Mouse (Mus musculus): ENCODE results near the gene Rpp30.

Rpp30 gene

GRCm38 (mm10) chr19:36128440-36128839 lies 44.9 kb downstream of the Rpp30 start:
- no peak for DNase-seq (ENCODE audit: low spot score in 2 of 2)

- DNase-seq (ENCODE audit: low spot score in 2 of 2) = peak in 1 of 2 experiments; percentile 11
These were observed 45.7 kb downstream of the Rpp30 start for GRCm38 (mm10) chr19:36129213-36129612.

GRCm38 (mm10) chr19:36129643-36130042 lies 46.1 kb downstream of the Rpp30 start:
- peak in 1 of 2 experiments; percentile 2 for DNase-seq (ENCODE audit: low spot score in 2 of 2)

- no peak for DNase-seq (ENCODE audit: low spot score in 2 of 2)
These were observed 46.7 kb downstream of the Rpp30 start for GRCm38 (mm10) chr19:36130181-36130580.

GRCm38 (mm10) chr19:36131990-36132389 lies 48.5 kb downstream of the Rpp30 start:
- no peak for DNase-seq (ENCODE audit: low spot score in 2 of 2)

GRCm38 (mm10) chr19:36133064-36133463 lies 49.5 kb downstream of the Rpp30 start:
- DNase-seq (ENCODE audit: low spot score in 2 of 2) = no peak

GRCm38 (mm10) chr19:36133731-36134130 lies 50.2 kb downstream of the Rpp30 start:
- DNase-seq (ENCODE audit: low spot score in 2 of 2) = no peak

GRCm38 (mm10) chr19:36143571-36143970 lies 60.1 kb downstream of the Rpp30 start:
- DNase-seq (ENCODE audit: low spot score in 2 of 2) = no peak

- DNase-seq (ENCODE audit: low spot score in 2 of 2) = no peak
These were observed 65.1 kb downstream of the Rpp30 start for GRCm38 (mm10) chr19:36148578-36148977.

GRCm38 (mm10) chr19:36150241-36151007 lies 66.9 kb downstream of the Rpp30 start:
- no peak for DNase-seq (ENCODE audit: low spot score in 2 of 2)

Measured in urinary bladder, adult 18-20 months (tissue).